ENCODE assay signal across 23 mouse cellular contexts in genomic region chr7:136058319-136058718, GRCm38 (mm10).
DNase-seq lines count a peak whose midpoint lies in the region; ATAC-seq and TF ChIP-seq lines count a peak whose summit lies in the region.
"Had no signal": no experiment of that assay in that cellular context is flagged by ENCODE, and none has a peak within 500 bp of the region (broad histone marks: within the 10 kb centered on the region; RNA-seq: fewer than 3 reads in every experiment).

No protein-coding gene starts in this region.

- peaks cover 12% of the 10 kb centered on the region; the same call in 1 of the 2 replicates for H3K27me3 ChIP-seq in lung, embryonic 15.5 days
- no peaks in the 10 kb centered on the region for H3K27me3 ChIP-seq in neural tube, embryonic 15.5 days (replicated peaks)
- H3K27me3 ChIP-seq in limb, embryonic 10.5 days (ENCODE audit: low read depth, poor library complexity, severe bottlenecking): no peaks in the 10 kb centered on the region
- H3K27me3 ChIP-seq in myocyte (ENCODE audit: control insufficient read depth, insufficient read depth, insufficient read length): no peaks in the 10 kb centered on the region
- H3K27me3 ChIP-seq: midbrain, embryonic 15.5 days had no signal

- H3K9ac ChIP-seq in lung, embryonic 15.5 days: no peak overlapping the region
- H3K9ac ChIP-seq in neural tube, embryonic 15.5 days (replicated peaks): no peak overlapping the region
- H3K9ac ChIP-seq: forebrain, postnatal 0 days; liver, postnatal 0 days; midbrain, embryonic 15.5 days had no signal

- peak overlapping the region; percentile 16; the same call in 1 of the 2 replicates for H3K27ac ChIP-seq in lung, embryonic 15.5 days
- 0 out of 2 replicates have a peak overlapping the region, but pooled peaks have one; percentile 38 for H3K27ac ChIP-seq in neural tube, embryonic 15.5 days (replicated peaks)
- peak overlapping the region; percentile 64 for H3K27ac ChIP-seq in limb, embryonic 10.5 days
- H3K27ac ChIP-seq in left cerebral cortex, adult 2 months: no peak overlapping the region
- H3K27ac ChIP-seq: heart, adult 2 months; midbrain, embryonic 15.5 days had no signal

- DNase-seq in lung, postnatal 25 days (ENCODE audit: low spot score): no peak
- DNase-seq in neural tube, embryonic 10.5 days (ENCODE audit: extremely low spot score, low spot score): no peak
- no peak for DNase-seq in limb, embryonic 10.5 days (ENCODE audit: low spot score)
- DNase-seq in spleen, adult 18-20 months: no peak
- DNase-seq in left cerebral cortex, adult 2 months (ENCODE audit: extremely low spot score in 1 of 2, low spot score in 2 of 2): no peak
- DNase-seq: adrenal gland, adult 8-10 months; cerebellum, adult 8-10 months; cerebellum, postnatal 36 days; embryo, embryonic 11 days; forebrain, postnatal 0 days; gastrocnemius, postnatal 36 days; heart, adult 2 months; kidney, postnatal 25 days; layer of hippocampus, postnatal 36 days; liver, postnatal 0 days; right cerebral cortex, postnatal 14 days had no signal

- no peak overlapping the region for H3K4me3 ChIP-seq in lung, embryonic 15.5 days
- H3K4me3 ChIP-seq in neural tube, embryonic 15.5 days (replicated peaks): no peak overlapping the region
- 0 out of 2 replicates have a peak overlapping the region, but pooled peaks have one; percentile 1 for H3K4me3 ChIP-seq in limb, embryonic 10.5 days
- H3K4me3 ChIP-seq in myocyte: no peak overlapping the region
- H3K4me3 ChIP-seq in left cerebral cortex, adult 2 months: no peak overlapping the region
- H3K4me3 ChIP-seq: heart, adult 2 months; midbrain, embryonic 15.5 days had no signal

- no peaks in the 10 kb centered on the region for H3K79me2 ChIP-seq in myocyte (ENCODE audit: control insufficient read depth, insufficient read depth)

- H3K36me3 ChIP-seq in lung, embryonic 15.5 days: no peaks in the 10 kb centered on the region
- H3K36me3 ChIP-seq in neural tube, embryonic 15.5 days: no peaks in the 10 kb centered on the region
- H3K36me3 ChIP-seq in limb, embryonic 10.5 days: no peaks in the 10 kb centered on the region
- no peaks in the 10 kb centered on the region for H3K36me3 ChIP-seq in myocyte (ENCODE audit: control insufficient read depth, insufficient read depth)
- H3K36me3 ChIP-seq: midbrain, embryonic 15.5 days had no signal

- H3K4me1 ChIP-seq in lung, embryonic 15.5 days: peaks cover 37% of the 10 kb centered on the region
- peaks cover 41% of the 10 kb centered on the region for H3K4me1 ChIP-seq in neural tube, embryonic 15.5 days
- H3K4me1 ChIP-seq in limb, embryonic 10.5 days: peaks cover 81% of the 10 kb centered on the region

- intact Hi-C loops in left cerebral cortex, adult 2 months (cut with DNase I): loop anchor here (5.0 kb wide), 1 partner anchor 206 kb away; no protein-coding TSS in a partner anchor

- no peak for TF ChIP-seq POLR2A in myocyte (IDR thresholded peaks at IDR 0.05; ENCODE audit: insufficient read length, low read depth)

- 23% methylated on average over 5 of the region's 5 CpGs for WGBS in lung, embryonic 15.5 days
- WGBS in neural tube, embryonic 15.5 days: 41% methylated on average over 5 of the region's 5 CpGs
- 22% methylated on average over 5 of the region's 5 CpGs for WGBS in limb, embryonic 10.5 days

- H3ac ChIP-seq in myocyte (ENCODE audit: control insufficient read depth, insufficient read length): no peak overlapping the region

- no peak for ATAC-seq in lung, embryonic 15.5 days (ENCODE audit: borderline replicate concordance, extremely low read depth, low FRiP score, low TSS enrichment)
- no peak for ATAC-seq in neural tube, embryonic 15.5 days (ENCODE audit: low FRiP score)
- ATAC-seq: activated CD4-positive, CD25-positive, alpha-beta regulatory T cell, adult 4 months; forebrain, postnatal 0 days; intestine, postnatal 0 days; liver, postnatal 0 days; midbrain, embryonic 15.5 days had no signal

- TF ChIP-seq CTCF in left cerebral cortex, adult 2 months (IDR thresholded peaks at IDR 0.05): no peak

- no peaks in the 10 kb centered on the region for H3K9me3 ChIP-seq in lung, embryonic 15.5 days
- no peaks in the 10 kb centered on the region for H3K9me3 ChIP-seq in neural tube, embryonic 15.5 days (replicated peaks)
- no peaks in the 10 kb centered on the region for H3K9me3 ChIP-seq in limb, embryonic 10.5 days (replicated peaks)
- H3K9me3 ChIP-seq: midbrain, embryonic 15.5 days had no signal

- H3K4me2 ChIP-seq in lung, embryonic 15.5 days: 0 out of 2 replicates have a peak overlapping the region, but pooled peaks have one; percentile 2
- no peak overlapping the region for H3K4me2 ChIP-seq in neural tube, embryonic 15.5 days
- H3K4me2 ChIP-seq in myocyte (ENCODE audit: low read depth): peak overlapping the region; percentile 39
- H3K4me2 ChIP-seq: liver, embryonic 11.5 days; midbrain, embryonic 15.5 days had no signal

TF ChIP-seq in myocyte, 11 proteins besides CTCF, POLR2A, EP300 and RAD21:
- TF ChIP-seq TCF3 (IDR thresholded peaks at IDR 0.05; ENCODE audit: insufficient read length, low read depth): no peak
- no peak for TF ChIP-seq E2F4 (IDR thresholded peaks at IDR 0.05; ENCODE audit: insufficient read depth)
- TF ChIP-seq MYOG (IDR thresholded peaks at IDR 0.05; ENCODE audit: control insufficient read depth in 1 of 3, insufficient read depth in 1 of 3, insufficient read length in 2 of 3, low read depth in 2 of 3): no peak
- no peak for TF ChIP-seq CEBPB (IDR thresholded peaks at IDR 0.05; ENCODE audit: insufficient read depth, poor library complexity, severe bottlenecking)
- no peak for TF ChIP-seq SRF (IDR thresholded peaks at IDR 0.05; ENCODE audit: control insufficient read depth, insufficient read length, low read depth)
